Comparison of ENCODE assay signal across 8 mouse cellular contexts in the genomic region with DNA sequence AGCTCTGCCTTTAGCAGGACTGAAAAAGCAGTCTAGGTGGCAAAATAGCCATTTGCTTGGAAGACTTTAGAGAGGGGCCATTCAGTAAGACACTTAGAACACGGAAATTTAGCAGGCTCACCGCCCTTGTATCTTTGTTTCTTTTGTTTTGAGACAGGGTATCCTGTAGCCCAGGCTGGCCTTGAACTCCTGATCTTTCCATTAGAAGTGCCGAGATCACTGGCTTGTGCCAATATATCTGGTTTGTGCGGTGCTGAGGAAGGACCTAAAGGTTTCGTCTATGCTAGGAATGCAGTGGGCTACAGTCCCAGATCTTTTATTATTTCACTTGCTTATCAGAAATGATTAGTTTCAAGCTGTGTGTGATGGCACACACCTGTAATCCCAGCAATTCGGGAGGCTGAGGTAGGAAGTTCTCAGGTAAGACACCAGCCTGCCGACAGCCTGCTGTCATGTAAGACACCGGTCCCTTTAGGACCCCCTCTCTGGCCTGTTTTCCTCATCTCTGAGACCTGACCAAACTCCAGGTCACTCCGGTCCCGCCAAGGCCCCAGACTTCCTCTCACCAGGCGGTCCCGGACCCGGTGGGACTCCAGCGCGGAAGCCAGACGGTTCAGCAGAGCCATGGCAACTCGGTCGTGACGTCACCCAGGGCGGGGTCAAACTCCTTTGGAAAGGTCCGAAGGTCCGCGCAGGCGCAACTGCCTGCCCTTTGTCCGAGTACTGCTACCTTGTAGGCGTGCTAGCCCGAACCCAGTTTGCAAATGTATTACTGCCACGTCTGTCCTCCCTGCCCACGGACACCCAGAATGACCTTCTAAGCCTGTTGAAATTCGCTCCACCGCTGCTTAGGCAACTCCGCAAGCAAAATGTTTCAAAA. TPM values are rescaled to one million over a fixed set of nuclear protein-coding genes. Genes with fewer than 3 reads are reported as not detected.
A peak's percentile ranks its signal among the peaks of the same experiment; 100 is the strongest.
DNase-seq lines count a peak whose midpoint lies in the region; ATAC-seq and TF ChIP-seq lines count a peak whose summit lies in the region.

A gene (minus strand): TSS at position 675 of the 880 bp plus-strand sequence.

- TF ChIP-seq POLR2A in cortical plate, adult 2 months (IDR thresholded peaks at IDR 0.05; ENCODE audit: extremely low read depth, insufficient read depth, low read length) = 0 out of 2 replicates have a peak, but pooled peaks have one; percentile 19

- no peaks in the 10 kb centered on the region for H3K9me3 ChIP-seq in megakaryocyte, embryonic 14.5 days

- peaks cover 4% of the 10 kb centered on the region for H3K27me3 ChIP-seq in megakaryocyte, embryonic 14.5 days (replicated peaks)

- H3K36me3 ChIP-seq in megakaryocyte, embryonic 14.5 days (replicated peaks; ENCODE audit: low read length) = peaks cover 25% of the 10 kb centered on the region

- TF ChIP-seq CTCF in cortical plate, adult 2 months (IDR thresholded peaks at IDR 0.05; ENCODE audit: extremely low read depth, insufficient read depth, low read length) = no peak

- ATAC-seq in activated CD4-positive, CD25-positive, alpha-beta regulatory T cell, adult 4 months = peak; percentile 73

- H3K4me3 ChIP-seq in cortical plate, adult 2 months (ENCODE audit: insufficient read depth, low read length) = peak within 1 kb of the TSS; percentile 44
- H3K4me3 ChIP-seq in megakaryocyte, embryonic 14.5 days (replicated peaks) = peak within 1 kb of the TSS; percentile 95

- H3K27ac ChIP-seq in cortical plate, adult 2 months (ENCODE audit: insufficient read depth, low read length) = no peak within 1 kb of the TSS

- H3K4me1 ChIP-seq in cortical plate, adult 2 months (ENCODE audit: control insufficient read depth, insufficient read depth, low read length) = no peaks in the 10 kb centered on the region
- H3K4me1 ChIP-seq in megakaryocyte, embryonic 14.5 days = peaks cover 27% of the 10 kb centered on the region

- peak; percentile 95 to 96 for DNase-seq in gastrocnemius, adult 8-10 months (ENCODE audit: low spot score in 2 of 2)
- peak; percentile 97 for DNase-seq in hindlimb bud, embryonic 11.5 days (ENCODE audit: extremely low spot score, low read depth, low spot score)
- DNase-seq in left cerebral cortex, adult 8-10 months (ENCODE audit: low spot score in 2 of 2) = peak; percentile 75 to 80
- peak; percentile 93 to 94 for DNase-seq in right cerebral cortex, postnatal 10 days (ENCODE audit: low spot score in 2 of 2)
- peak; percentile 99 for DNase-seq in urinary bladder, postnatal 25 days (ENCODE audit: low spot score)

RNA-seq across cellular contexts. Expression of the gene that starts here (rescaled TPM):
- polyA plus RNA-seq in activated CD4-positive, CD25-positive, alpha-beta regulatory T cell, adult 4 months (2017; shearing (Covaris generic)) = 10 to 100 TPM; 10.9 to 15.4 TPM
- 0.89 and 1.5 TPM in 2 replicates for polyA plus RNA-seq in cortical plate, adult 2 months (2012; rRNA removed)
- total RNA-seq in gastrocnemius, adult 8-10 months (2022) = 1 to 10 TPM; 2.0 to 3.2 (median 2.7) TPM
- 1 to 10 TPM in 1 of 4 experiments, under 1 TPM in 3; 0.41 to 1.0 (median 0.90) TPM for total RNA-seq in left cerebral cortex, adult 8-10 months (2022)
- polyA plus RNA-seq in megakaryocyte, embryonic 14.5 days (2012; ENCODE audit: insufficient read depth, low replicate concordance) = 2.8 and 3.7 TPM in 2 replicates
